Mouse (Mus musculus): ENCODE results near the gene Cd5. TPM values are rescaled to one million over a fixed set of nuclear protein-coding genes. Genes with fewer than 3 reads are reported as not detected.

Gene Cd5
- polyA plus RNA-seq, 1 experiment from 2014 or later = not detected

DNA sequence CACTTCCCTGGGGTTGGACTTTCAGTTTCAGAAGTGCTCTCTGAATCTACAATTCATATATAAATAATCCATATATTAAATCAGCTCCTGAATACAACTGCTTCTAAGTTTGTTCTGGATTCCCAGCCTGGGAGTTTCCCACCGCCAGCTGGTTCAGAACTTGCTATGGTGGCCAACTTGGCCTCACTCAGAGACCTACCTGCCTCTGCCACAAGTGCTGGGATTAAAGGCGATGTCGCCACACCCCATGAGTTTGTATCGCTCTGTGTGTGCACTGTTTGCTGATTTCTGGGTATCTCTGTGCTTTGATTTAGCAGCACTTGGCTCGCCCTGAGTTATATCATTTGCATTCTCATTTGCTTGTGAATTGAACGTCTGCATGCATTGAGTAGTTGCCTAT, 13.3 kb upstream of the Cd5 start:
- Histone ChIP-seq H3K9me3 (no peaks in the 10 kb centered on the region), H3K4me1 (peaks cover 9% of the 10 kb centered on the region), H3K27me3 (ENCODE audit: poor library complexity, severe bottlenecking) (no peaks in the 10 kb centered on the region), H3K36me3 (replicated peaks) (no peaks in the 10 kb centered on the region), H3K4me3 (no peak overlapping the region), H3K27ac (no peak overlapping the region)
- WGBS = 90% methylated on average over 6 of the region's 6 CpGs
- DNase-seq (ENCODE audit: extremely low spot score, low spot score) = no peak

GRCm38 (mm10) chr19:10751607-10752006, 12.8 kb upstream of the Cd5 start:
- Histone ChIP-seq H3K36me3 (replicated peaks) (no peaks in the 10 kb centered on the region), H3K27ac (no peak overlapping the region), H3K27me3 (ENCODE audit: poor library complexity, severe bottlenecking) (no peaks in the 10 kb centered on the region), H3K4me1 (peaks cover 9% of the 10 kb centered on the region), H3K4me3 (no peak overlapping the region), H3K9me3 (no peaks in the 10 kb centered on the region)
- no peak for DNase-seq (ENCODE audit: extremely low spot score, low spot score)
- WGBS = 91% methylated on average over 1 of the region's 1 CpGs

DNA sequence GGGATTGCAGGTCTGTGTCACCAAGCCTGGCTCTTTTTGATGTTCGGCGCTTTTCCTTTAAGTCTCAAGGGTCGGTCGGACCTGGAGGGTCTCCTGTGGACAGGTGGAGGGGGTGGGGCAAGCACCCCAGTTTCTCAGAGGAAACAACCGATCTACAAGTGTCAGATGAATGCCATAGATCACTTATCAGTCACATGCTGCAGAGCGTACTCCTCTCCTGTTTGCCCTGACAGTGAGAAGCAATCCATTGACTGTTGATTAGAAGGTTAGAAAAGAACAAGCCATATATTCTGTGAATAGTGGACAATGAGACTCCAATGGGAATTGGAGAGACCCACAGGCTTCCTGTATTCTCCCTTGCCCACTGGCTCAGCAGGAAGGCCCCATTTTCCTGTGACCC, 11.4 kb upstream of the Cd5 start:
- H3K27ac ChIP-seq = no peak overlapping the region
- H3K27me3 ChIP-seq (ENCODE audit: poor library complexity, severe bottlenecking) = no peaks in the 10 kb centered on the region
- WGBS = 88% methylated on average over 6 of the region's 6 CpGs
- H3K4me3 ChIP-seq = no peak overlapping the region
- no peaks in the 10 kb centered on the region for H3K9me3 ChIP-seq
- no peak for DNase-seq (ENCODE audit: extremely low spot score, low spot score)
- no peaks in the 10 kb centered on the region for H3K36me3 ChIP-seq (replicated peaks)
- peaks cover 9% of the 10 kb centered on the region for H3K4me1 ChIP-seq

DNA sequence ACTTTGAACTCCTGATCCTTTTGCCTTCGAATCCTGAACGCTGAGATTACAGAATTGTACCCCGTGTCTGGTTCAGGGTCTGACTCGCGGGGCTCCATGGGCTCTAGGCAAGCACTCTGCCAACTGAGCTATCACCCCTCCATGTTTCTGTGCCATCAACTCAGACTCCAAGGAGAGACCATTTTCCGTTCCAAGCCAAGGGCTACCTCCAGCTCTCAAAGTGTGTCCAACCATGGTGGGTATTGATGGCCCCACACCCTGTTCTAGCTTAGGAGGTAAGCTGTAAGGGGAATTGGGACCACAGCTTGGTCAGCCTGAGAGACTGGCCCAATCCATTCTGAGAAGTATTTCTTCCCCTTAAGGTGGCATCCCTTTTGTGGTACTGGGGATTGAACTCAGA, 10.5 kb upstream of the Cd5 start:
- H3K4me3 ChIP-seq = no peak overlapping the region
- 90% methylated on average over 6 of the region's 6 CpGs for WGBS
- DNase-seq (ENCODE audit: extremely low spot score, low spot score) = no peak

GRCm38 (mm10) chr19:10748401-10749102, 9.8 kb upstream of the Cd5 start:
- Histone ChIP-seq H3K4me3 (no peak overlapping the region), H3K27ac (peak overlapping the region; percentile 48), H3K27me3 (ENCODE audit: poor library complexity, severe bottlenecking) (no peaks in the 10 kb centered on the region), H3K9me3 (no peaks in the 10 kb centered on the region), H3K4me1 (peaks cover 9% of the 10 kb centered on the region), H3K36me3 (replicated peaks) (no peaks in the 10 kb centered on the region)
- 63% methylated on average over 11 of the region's 11 CpGs for WGBS
- no peak for DNase-seq (ENCODE audit: extremely low spot score, low spot score)

More for the DNA sequence above, 10.5 kb upstream of the Cd5 start:
- Histone ChIP-seq H3K27ac (no peak overlapping the region), H3K4me1 (peaks cover 9% of the 10 kb centered on the region), H3K27me3 (ENCODE audit: poor library complexity, severe bottlenecking) (no peaks in the 10 kb centered on the region), H3K9me3 (no peaks in the 10 kb centered on the region), H3K36me3 (replicated peaks) (no peaks in the 10 kb centered on the region)

GRCm38 (mm10) chr19:10747718-10748117, 8.9 kb upstream of the Cd5 start:
- H3K27ac ChIP-seq = no peak overlapping the region
- no peaks in the 10 kb centered on the region for H3K9me3 ChIP-seq
- no peak for DNase-seq (ENCODE audit: extremely low spot score, low spot score)
- H3K4me1 ChIP-seq = peaks cover 9% of the 10 kb centered on the region
- 88% methylated on average over 6 of the region's 6 CpGs for WGBS
- H3K27me3 ChIP-seq (ENCODE audit: poor library complexity, severe bottlenecking) = no peaks in the 10 kb centered on the region
- no peak overlapping the region for H3K4me3 ChIP-seq
- no peaks in the 10 kb centered on the region for H3K36me3 ChIP-seq (replicated peaks)

GRCm38 (mm10) chr19:10747182-10747581, 8.4 kb upstream of the Cd5 start:
- Histone ChIP-seq H3K4me1 (peaks cover 9% of the 10 kb centered on the region), H3K4me3 (no peak overlapping the region), H3K27ac (no peak overlapping the region), H3K9me3 (no peaks in the 10 kb centered on the region), H3K36me3 (replicated peaks) (no peaks in the 10 kb centered on the region), H3K27me3 (ENCODE audit: poor library complexity, severe bottlenecking) (no peaks in the 10 kb centered on the region)
- WGBS = 89% methylated on average over 7 of the region's 7 CpGs
- no peak for DNase-seq (ENCODE audit: extremely low spot score, low spot score)

DNA sequence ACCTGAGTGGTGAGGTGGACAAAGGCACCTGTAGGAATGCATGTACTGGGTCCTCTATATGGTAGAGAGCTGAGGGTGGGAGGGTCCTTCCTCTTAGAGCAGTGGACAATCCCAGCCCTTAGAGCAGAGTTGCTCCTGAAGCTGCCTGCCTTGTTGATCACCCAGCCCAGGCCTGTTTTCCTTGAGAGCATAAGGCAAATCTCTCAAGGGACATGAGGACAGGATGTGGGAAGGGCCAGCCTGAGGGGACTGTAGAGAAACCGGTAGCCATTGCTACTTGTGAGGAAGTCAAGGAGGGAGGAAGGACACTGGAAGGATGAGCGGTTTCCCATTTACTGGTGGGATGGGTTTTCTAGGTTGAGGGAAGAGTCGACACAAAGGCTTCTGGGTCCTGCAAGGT, 3.8 kb upstream of the Cd5 start:
- no peaks in the 10 kb centered on the region for H3K9me3 ChIP-seq
- no peak for DNase-seq (ENCODE audit: extremely low spot score, low spot score)
- H3K27me3 ChIP-seq (ENCODE audit: poor library complexity, severe bottlenecking) = no peaks in the 10 kb centered on the region
- H3K36me3 ChIP-seq (replicated peaks) = no peaks in the 10 kb centered on the region
- H3K4me1 ChIP-seq = peaks cover 7% of the 10 kb centered on the region; the same call in 1 of the 2 replicates
- WGBS = 77% methylated on average over 3 of the region's 3 CpGs
- H3K4me3 ChIP-seq = no peak overlapping the region
- no peak overlapping the region for H3K27ac ChIP-seq

DNA sequence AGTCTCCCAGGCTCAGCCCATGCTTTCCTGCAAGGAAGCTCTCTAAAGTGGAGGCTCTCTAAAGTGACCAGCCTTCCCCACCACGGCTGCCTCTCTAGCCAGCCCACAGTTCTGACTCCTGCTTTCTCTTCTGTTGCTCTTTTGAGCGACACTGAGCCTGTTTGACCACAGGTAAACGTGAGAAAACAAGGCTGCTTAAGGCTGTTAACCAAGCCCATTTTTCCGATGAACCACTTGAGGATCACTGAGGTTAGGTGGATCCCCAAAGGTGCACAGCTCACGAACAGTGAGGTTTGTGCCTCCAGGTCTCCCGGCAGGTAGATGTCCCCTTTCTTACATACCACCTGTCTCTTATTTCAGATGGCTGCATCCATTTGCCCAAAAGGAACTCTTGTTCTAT, 3.3 kb upstream of the Cd5 start:
- Histone ChIP-seq H3K27ac (no peak overlapping the region), H3K9me3 (no peaks in the 10 kb centered on the region), H3K4me1 (peaks cover 7% of the 10 kb centered on the region; the same call in 1 of the 2 replicates), H3K27me3 (ENCODE audit: poor library complexity, severe bottlenecking) (no peaks in the 10 kb centered on the region), H3K4me3 (no peak overlapping the region), H3K36me3 (replicated peaks) (no peaks in the 10 kb centered on the region)
- WGBS = 81% methylated on average over 6 of the region's 6 CpGs
- no peak for DNase-seq (ENCODE audit: extremely low spot score, low spot score)

GRCm38 (mm10) chr19:10740641-10741440, 2.0 kb upstream of the Cd5 start:
- peaks cover 7% of the 10 kb centered on the region; the same call in 1 of the 2 replicates for H3K4me1 ChIP-seq
- no peaks in the 10 kb centered on the region for H3K9me3 ChIP-seq
- no peak overlapping the region for H3K4me3 ChIP-seq
- no peaks in the 10 kb centered on the region for H3K36me3 ChIP-seq (replicated peaks)
- H3K27ac ChIP-seq = no peak overlapping the region
- no peak for DNase-seq (ENCODE audit: extremely low spot score, low spot score)
- WGBS = 40% methylated on average over 11 of the region's 11 CpGs
- no peaks in the 10 kb centered on the region for H3K27me3 ChIP-seq (ENCODE audit: poor library complexity, severe bottlenecking)

- DNase-seq (ENCODE audit: extremely low spot score, low spot score) = no peak
- no peaks in the 10 kb centered on the region for H3K9me3 ChIP-seq
- peaks cover 7% of the 10 kb centered on the region; the same call in 1 of the 2 replicates for H3K4me1 ChIP-seq
- 88% methylated on average over 4 of the region's 4 CpGs for WGBS
- H3K27ac ChIP-seq = no peak overlapping the region
- H3K36me3 ChIP-seq (replicated peaks) = no peaks in the 10 kb centered on the region
- H3K4me3 ChIP-seq = no peak overlapping the region
- H3K27me3 ChIP-seq (ENCODE audit: poor library complexity, severe bottlenecking) = no peaks in the 10 kb centered on the region
These were observed 1.1 kb upstream of the Cd5 start for GRCm38 (mm10) chr19:10739916-10740315.

DNA sequence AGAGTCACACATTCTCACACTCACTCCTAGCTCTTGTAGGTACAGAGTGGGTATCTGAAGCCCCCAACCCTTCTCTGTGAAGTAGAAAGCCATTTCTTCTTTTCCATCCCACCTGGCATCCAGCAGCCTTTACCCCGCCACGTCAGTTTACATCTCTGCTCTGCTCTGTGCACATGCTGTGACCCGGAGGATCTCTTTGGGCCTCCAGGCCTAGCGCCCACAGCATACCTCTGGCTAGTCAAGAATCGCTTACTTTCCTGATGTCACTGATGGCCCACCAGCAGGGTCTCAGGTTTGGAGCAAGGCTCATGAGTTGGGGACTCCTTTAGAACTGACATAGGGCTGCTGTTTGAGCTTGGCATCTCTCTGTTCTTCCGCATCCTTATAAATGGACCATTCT, 764 bp downstream of the Cd5 start:
- no peak overlapping the region for H3K4me3 ChIP-seq
- no peaks in the 10 kb centered on the region for H3K27me3 ChIP-seq (ENCODE audit: poor library complexity, severe bottlenecking)
- DNase-seq (ENCODE audit: extremely low spot score, low spot score) = no peak
- WGBS = 90% methylated on average over 6 of the region's 6 CpGs
- peaks cover 7% of the 10 kb centered on the region; the same call in 1 of the 2 replicates for H3K4me1 ChIP-seq
- no peaks in the 10 kb centered on the region for H3K9me3 ChIP-seq
- H3K36me3 ChIP-seq (replicated peaks) = no peaks in the 10 kb centered on the region
- H3K27ac ChIP-seq = no peak overlapping the region

DNA sequence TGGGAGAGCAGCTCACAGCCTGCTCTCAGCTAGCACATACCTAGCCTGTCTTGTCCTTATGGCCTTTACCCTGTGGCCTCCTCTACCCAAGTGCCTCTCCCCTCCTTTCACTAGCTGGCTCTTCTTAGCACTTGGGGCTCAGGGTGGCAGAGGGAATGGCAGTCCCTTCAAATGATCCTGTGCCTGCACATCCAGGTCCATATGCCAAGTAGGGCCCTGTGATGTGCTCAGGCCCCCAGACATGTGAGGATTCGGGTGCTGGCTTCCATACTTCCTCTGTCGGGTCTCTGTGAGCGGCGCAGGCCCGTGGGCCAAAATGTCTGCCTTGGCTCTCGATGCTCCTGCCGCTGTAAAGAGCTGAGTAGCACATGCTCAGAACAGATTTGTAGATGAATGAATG, 2.9 kb downstream of the Cd5 start:
- no peak for DNase-seq (ENCODE audit: extremely low spot score, low spot score)
- H3K36me3 ChIP-seq (replicated peaks) = no peaks in the 10 kb centered on the region
- WGBS = 96% methylated on average over 7 of the region's 7 CpGs
- H3K9me3 ChIP-seq = no peaks in the 10 kb centered on the region
- H3K4me1 ChIP-seq = peaks cover 4% of the 10 kb centered on the region; the same call in 1 of the 2 replicates
- no peak overlapping the region for H3K4me3 ChIP-seq
- no peak overlapping the region for H3K27ac ChIP-seq
- H3K27me3 ChIP-seq (ENCODE audit: poor library complexity, severe bottlenecking) = no peaks in the 10 kb centered on the region
